Mouse (Mus musculus) small intestine, adult 2 months (tissue): ENCODE measurements around the gene Ccdc7a. TPM values are rescaled to one million over a fixed set of nuclear protein-coding genes. Genes with fewer than 3 reads are reported as not detected.
"Not testable (repeated sequence)": the region's sequence is repeated elsewhere in the genome, so short reads cannot be mapped to it uniquely, and the experiment has no call there.

Experiments used
- H3K27ac ChIP-seq: fragments of 200-500 bp; 2 replicates; pipeline ENCODE4 v1.5.1; 2012; ENCODE audit warnings: low read depth, low read length, control low read depth, inconsistent platforms; ENCODE audit not compliant: insufficient read depth
- H3K27me3 ChIP-seq: fragments of 200-500 bp; 2 replicates; pipeline ENCODE4 v1.6.1; 2012; ENCODE audit warnings: mild to moderate bottlenecking, moderate library complexity, low read length, inconsistent platforms; ENCODE audit not compliant: control insufficient read depth, insufficient read depth
- H3K36me3 ChIP-seq: fragments of 200-500 bp; 2 replicates; pipeline ENCODE4 v1.6.1; 2012; ENCODE audit warnings: mild to moderate bottlenecking, low read length, control low read depth, inconsistent platforms; ENCODE audit not compliant: control insufficient read depth, insufficient read depth
- H3K4me1 ChIP-seq: fragments of 200-500 bp; 2 replicates; pipeline ENCODE4 v1.6.1; 2012; ENCODE audit warnings: low read length, inconsistent platforms, mixed read lengths; ENCODE audit not compliant: control insufficient read depth, insufficient read depth, insufficient read length
- H3K4me3 ChIP-seq: fragments of 200-500 bp; 2 replicates; pipeline ENCODE4 v1.5.1; 2012; ENCODE audit warnings: low read depth, mild to moderate bottlenecking, control low read depth, inconsistent platforms, low read length, moderate library complexity
- CTCF ChIP-seq: fragments of 200-500 bp; IDR thresholded peaks from 2 replicates; pipeline ENCODE4 v1.5.1; 2012; ENCODE audit warnings: low read depth, mild to moderate bottlenecking, control low read depth, inconsistent platforms, low read length, moderate library complexity, mixed read lengths; ENCODE audit not compliant: insufficient replicate concordance, insufficient read length; ENCODE audit errors: extremely low read depth
- POLR2A ChIP-seq: fragments of 200-500 bp; IDR thresholded peaks from 2 replicates; pipeline ENCODE4 v1.6.1; 2012; ENCODE audit warnings: low read depth, mild to moderate bottlenecking, control low read depth, inconsistent platforms, low read length, moderate library complexity
- WGBS: fragments of 180-500 bp; shearing (Covaris S2); methylation state at CpG from one replicate; pipeline ENCODE4 v1.1.7; 2018; 5-methylcytosine and 5-hydroxymethylcytosine counted together
- polyA plus RNA-seq: library from polyadenylated mRNA; depleted of rRNA; stranded (reverse); fragments of >200 nt; gene quantifications from 2 replicates; pipeline ENCODE4 v1.2.3, GENCODE M21; 2012; rRNA removed

Gene Ccdc7a
- not detected in 2 replicates for polyA plus RNA-seq

GRCm38 (mm10) chr8:129065417-129065816 lies at the start of gene Ccdc7a:
Gene Ccdc7a, minus strand, starts transcription at chr8:129065517.
- not testable (repeated sequence) for H3K4me3 ChIP-seq, H3K4me1 ChIP-seq, H3K36me3 ChIP-seq, H3K27ac ChIP-seq, H3K27me3 ChIP-seq
- 83% methylated on average over 2 of the region's 11 CpGs for WGBS

- H3K4me1 ChIP-seq = not testable (repeated sequence)
- 48% methylated on average over 1 of the region's 10 CpGs for WGBS
Observed at GRCm38 (mm10) chr8:129066834-129067233, 1.5 kb upstream of the Ccdc7a start, which contains the start of gene Ccdc7b. Gene Ccdc7b, plus strand, starts transcription at chr8:129067134.

DNA sequence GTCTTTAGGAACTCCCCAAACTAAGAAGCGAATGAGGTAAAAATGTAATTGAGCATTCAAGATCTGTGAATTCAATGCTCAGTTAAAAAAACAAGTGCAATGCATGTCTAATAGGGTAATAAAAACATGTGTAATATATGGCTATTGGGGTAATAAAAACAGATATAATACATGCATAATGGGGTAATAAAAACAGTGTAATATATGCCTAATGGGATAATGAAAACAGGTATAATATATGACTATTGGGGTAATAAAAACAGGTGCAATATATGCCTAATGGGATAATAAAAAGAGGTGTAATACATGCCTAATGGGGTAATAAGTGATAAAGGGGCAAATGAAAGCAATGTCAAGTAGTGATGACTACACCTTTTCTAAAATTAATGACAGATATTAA lies 73.9 kb downstream of the Ccdc7a start:
- TF ChIP-seq POLR2A (no peak), CTCF (no peak)
- no peaks in the 10 kb centered on the region for H3K27me3 ChIP-seq
- H3K27ac ChIP-seq = no peak overlapping the region
- WGBS = 67% methylated on average over 1 of the region's 1 CpGs
- no peaks in the 10 kb centered on the region for H3K36me3 ChIP-seq
- no peaks in the 10 kb centered on the region for H3K4me1 ChIP-seq
- H3K4me3 ChIP-seq = no peak overlapping the region

More at GRCm38 (mm10) chr8:129066834-129067233, 1.5 kb upstream of the Ccdc7a start, which contains the start of gene Ccdc7b:
- not testable (repeated sequence) for H3K36me3 ChIP-seq, H3K27me3 ChIP-seq, H3K4me3 ChIP-seq, H3K27ac ChIP-seq

DNA sequence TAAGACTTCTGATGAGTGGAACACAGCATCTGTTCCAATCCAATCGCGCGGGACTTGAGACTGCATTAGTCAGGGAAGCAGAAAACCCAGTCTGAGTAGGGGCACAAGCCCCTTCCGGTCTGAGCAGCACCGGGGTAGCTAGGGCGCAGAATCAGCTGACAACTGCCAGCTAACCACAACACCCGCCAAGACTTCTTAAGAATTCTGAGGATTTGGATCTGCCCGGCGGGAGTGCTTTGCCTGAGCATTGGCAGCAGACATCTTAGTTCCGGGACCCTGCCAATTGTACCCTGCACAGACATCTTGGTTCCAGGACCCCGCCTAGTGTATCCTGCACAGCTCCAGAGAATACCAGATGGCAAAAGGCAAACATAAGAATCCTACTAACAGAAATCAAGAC lies 116.4 kb downstream of the Ccdc7a start:
- WGBS = 85% methylated on average over 11 of the region's 11 CpGs
- H3K4me3 ChIP-seq, H3K36me3 ChIP-seq, H3K27ac ChIP-seq, H3K4me1 ChIP-seq, H3K27me3 ChIP-seq: not testable (repeated sequence)

DNA sequence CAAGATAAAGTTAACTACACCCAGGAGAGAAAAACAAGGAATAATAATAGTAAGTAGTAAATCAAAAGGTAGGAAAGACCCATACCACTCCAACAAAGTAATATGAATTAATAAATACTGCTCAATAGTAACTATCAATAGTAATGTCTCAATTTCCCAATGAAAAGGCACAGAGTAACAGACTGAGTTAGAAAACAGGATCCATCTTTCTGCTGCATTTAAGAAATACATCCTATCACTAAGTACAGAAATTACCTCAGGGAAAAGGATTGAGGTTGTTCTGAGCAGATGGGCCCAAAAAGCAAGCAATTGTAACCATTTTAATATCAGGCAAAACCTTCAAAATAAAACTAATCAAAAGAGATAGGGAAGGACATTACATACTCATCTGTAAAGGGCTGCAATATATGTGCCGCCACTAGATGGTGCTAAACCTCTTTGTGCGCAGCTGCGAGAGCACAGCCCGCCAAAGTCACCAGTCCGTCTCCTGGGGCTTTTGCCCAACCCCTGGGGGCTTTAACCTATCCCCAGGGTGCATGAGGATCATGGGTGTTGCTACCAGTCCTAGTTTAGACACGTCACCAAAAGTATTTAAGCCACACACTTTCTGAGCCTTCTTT lies 124.2 kb downstream of the Ccdc7a start:
- H3K36me3 ChIP-seq, H3K4me3 ChIP-seq, H3K27me3 ChIP-seq, H3K27ac ChIP-seq, H3K4me1 ChIP-seq: not testable (repeated sequence)
- 2% methylated on average over 6 of the region's 6 CpGs for WGBS

GRCm38 (mm10) chr8:128933446-128933845 lies 131.9 kb downstream of the Ccdc7a start:
- TF ChIP-seq POLR2A (no peak), CTCF (no peak)
- WGBS = 64% methylated on average over 4 of the region's 4 CpGs
- Histone ChIP-seq H3K4me3 (no peak overlapping the region), H3K27ac (no peak overlapping the region), H3K27me3 (no peaks in the 10 kb centered on the region), H3K36me3 (no peaks in the 10 kb centered on the region), H3K4me1 (no peaks in the 10 kb centered on the region)

DNA sequence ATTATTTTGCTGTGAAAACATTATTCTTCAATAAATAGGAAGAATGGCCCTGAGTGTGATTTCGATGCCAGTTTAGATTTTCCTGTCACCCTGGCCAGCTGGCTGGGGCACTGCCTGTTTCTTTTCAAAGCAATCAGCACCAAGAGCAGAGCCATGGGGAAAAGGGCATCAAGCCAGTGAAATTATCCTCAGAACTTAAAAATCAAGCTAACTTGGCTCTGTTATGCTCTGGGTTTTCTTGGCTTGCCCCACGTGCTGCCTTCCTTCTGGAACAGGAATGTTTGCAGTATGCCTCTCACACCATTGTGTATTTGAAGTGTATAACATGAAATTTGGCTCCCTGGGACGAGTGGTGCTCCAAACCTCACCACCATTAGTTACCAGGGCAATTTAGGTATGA lies 182.6 kb downstream of the Ccdc7a start:
- Histone ChIP-seq H3K27me3 (no peaks in the 10 kb centered on the region), H3K27ac (no peak overlapping the region), H3K4me3 (no peak overlapping the region), H3K4me1 (no peaks in the 10 kb centered on the region), H3K36me3 (no peaks in the 10 kb centered on the region)
- 56% methylated on average over 3 of the region's 3 CpGs for WGBS
- TF ChIP-seq POLR2A (no peak), CTCF (no peak)

DNA sequence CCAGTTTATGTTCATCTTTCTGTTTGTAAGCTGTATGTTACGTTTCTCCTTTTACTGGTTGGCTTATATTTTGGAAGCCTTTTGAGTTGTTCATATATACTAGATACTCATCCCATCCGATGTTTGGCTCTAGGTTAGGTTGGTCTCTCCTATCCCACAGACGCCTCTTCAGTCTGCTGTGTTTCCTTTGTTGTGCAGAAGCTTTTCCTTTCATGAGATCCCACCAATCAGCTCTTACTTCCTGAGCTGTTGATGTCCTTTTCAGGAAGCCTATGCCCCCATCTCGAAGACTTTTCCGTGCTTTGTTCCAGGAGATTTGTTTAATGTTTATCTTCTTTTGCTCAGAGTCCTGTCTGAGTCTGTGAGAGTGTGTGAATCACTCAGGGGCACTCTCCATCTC lies 221.6 kb downstream of the Ccdc7a start:
- H3K27ac ChIP-seq = no peak overlapping the region
- WGBS = 40% methylated on average over 5 of the region's 5 CpGs
- TF ChIP-seq CTCF (no peak), POLR2A (no peak)
- H3K4me1 ChIP-seq = no peaks in the 10 kb centered on the region
- H3K27me3 ChIP-seq = no peaks in the 10 kb centered on the region
- H3K4me3 ChIP-seq = no peak overlapping the region
- no peaks in the 10 kb centered on the region for H3K36me3 ChIP-seq
